9 mouse cellular contexts compared by ENCODE assay signal in the genomic region with DNA sequence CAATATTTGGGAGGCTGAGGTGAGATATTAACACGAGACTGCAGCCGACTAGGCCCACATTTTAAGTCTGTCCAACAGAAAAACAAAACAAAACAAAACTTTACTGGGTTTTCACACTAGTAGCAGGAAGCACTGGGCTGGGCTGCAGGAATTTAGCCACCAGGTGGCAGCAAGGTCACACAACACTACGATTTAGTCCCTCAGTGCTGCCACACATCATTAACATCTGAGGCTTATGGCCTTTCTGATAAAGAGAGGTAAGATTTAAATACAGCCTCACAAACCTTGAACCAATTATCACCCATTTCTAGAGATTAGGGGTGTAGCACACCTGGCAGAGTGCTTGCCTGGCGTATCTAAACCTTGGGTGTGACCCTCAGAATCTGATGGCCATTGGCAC. TPM values are rescaled to one million over a fixed set of nuclear protein-coding genes. Genes with fewer than 3 reads are reported as not detected.
DNase-seq lines count a peak whose midpoint lies in the region; ATAC-seq and TF ChIP-seq lines count a peak whose summit lies in the region.
"Had no signal": no experiment of that assay in that cellular context is flagged by ENCODE, and none has a peak within 500 bp of the region (broad histone marks: within the 10 kb centered on the region; RNA-seq: fewer than 3 reads in every experiment).

No protein-coding gene starts in this region.

- H3K27ac ChIP-seq in kidney, embryonic 15.5 days = no peak overlapping the region
- no peak overlapping the region for H3K27ac ChIP-seq in forebrain, embryonic 14.5 days (ENCODE audit: low read depth, low read length)
- no peak overlapping the region for H3K27ac ChIP-seq in hindbrain, postnatal 0 days
- H3K27ac ChIP-seq in midbrain, embryonic 11.5 days (ENCODE audit: low read depth, low read length) = no peak overlapping the region

- intact Hi-C loops in left cerebral cortex, postnatal 4 days (cut with DNase I) = loop anchor here (10.0 kb wide), 1 partner anchor 80 kb away; a partner anchor contains a TSS

- peak; percentile 93 for TF ChIP-seq CTCF in hindbrain, postnatal 0 days (IDR thresholded peaks at IDR 0.05; ENCODE audit: low read depth)

- H3K4me2 ChIP-seq in kidney, embryonic 15.5 days = no peak overlapping the region
- H3K4me2 ChIP-seq in forebrain, embryonic 14.5 days (ENCODE audit: low read length) = no peak overlapping the region
- H3K4me2 ChIP-seq in hindbrain, postnatal 0 days (ENCODE audit: low read depth, low read length) = no peak overlapping the region
- no peak overlapping the region for H3K4me2 ChIP-seq in midbrain, embryonic 11.5 days

- no peaks in the 10 kb centered on the region for H3K27me3 ChIP-seq in kidney, embryonic 15.5 days
- H3K27me3 ChIP-seq in forebrain, embryonic 14.5 days (replicated peaks; ENCODE audit: control insufficient read depth, insufficient read depth, low read length) = no peaks in the 10 kb centered on the region
- H3K27me3 ChIP-seq in hindbrain, postnatal 0 days (ENCODE audit: insufficient read depth, low read length) = 0 out of 2 replicates have a peak, but pooled peaks cover 3% of the 10 kb centered on the region
- H3K27me3 ChIP-seq in midbrain, embryonic 11.5 days (ENCODE audit: control insufficient read depth, insufficient read depth, low read length) = no peaks in the 10 kb centered on the region
- H3K27me3 ChIP-seq: embryonic facial prominence, embryonic 15.5 days had no signal

- H3K4me3 ChIP-seq in kidney, embryonic 15.5 days (replicated peaks) = no peak overlapping the region
- H3K4me3 ChIP-seq in forebrain, embryonic 14.5 days (ENCODE audit: low read depth, low read length) = no peak overlapping the region
- no peak overlapping the region for H3K4me3 ChIP-seq in hindbrain, postnatal 0 days (ENCODE audit: low read length)
- H3K4me3 ChIP-seq in midbrain, embryonic 11.5 days (ENCODE audit: low read depth, low read length) = no peak overlapping the region

- H3K9ac ChIP-seq in kidney, embryonic 15.5 days = no peak overlapping the region
- H3K9ac ChIP-seq in forebrain, embryonic 14.5 days (ENCODE audit: low read length) = no peak overlapping the region
- H3K9ac ChIP-seq in hindbrain, postnatal 0 days (replicated peaks; ENCODE audit: low read length) = no peak overlapping the region
- no peak overlapping the region for H3K9ac ChIP-seq in midbrain, embryonic 11.5 days (ENCODE audit: low read length)
- H3K9ac ChIP-seq: embryonic facial prominence, embryonic 15.5 days had no signal

- 10% methylated on average over 4 of the region's 4 CpGs for WGBS in kidney, embryonic 15.5 days
- WGBS in forebrain, embryonic 14.5 days = 12% methylated on average over 4 of the region's 4 CpGs
- 11% methylated on average over 4 of the region's 4 CpGs for WGBS in hindbrain, postnatal 0 days
- WGBS in midbrain, embryonic 11.5 days = 10% methylated on average over 4 of the region's 4 CpGs

- no peak for ATAC-seq in kidney, embryonic 15.5 days (replicated peaks; ENCODE audit: low FRiP score)
- ATAC-seq in forebrain, embryonic 14.5 days = no peak
- peak; percentile 53; the same call in 1 of the 2 replicates for ATAC-seq in hindbrain, postnatal 0 days
- no peak for ATAC-seq in midbrain, embryonic 11.5 days (ENCODE audit: low FRiP score)

- H3K9me3 ChIP-seq in kidney, embryonic 15.5 days (replicated peaks) = no peaks in the 10 kb centered on the region
- no peaks in the 10 kb centered on the region for H3K9me3 ChIP-seq in forebrain, embryonic 14.5 days (replicated peaks; ENCODE audit: control insufficient read depth, low read length)
- no peaks in the 10 kb centered on the region for H3K9me3 ChIP-seq in hindbrain, postnatal 0 days (ENCODE audit: low read length)
- H3K9me3 ChIP-seq in midbrain, embryonic 11.5 days (ENCODE audit: control insufficient read depth, low read length) = no peaks in the 10 kb centered on the region
- H3K9me3 ChIP-seq: embryonic facial prominence, embryonic 15.5 days had no signal

- peak; percentile 64 for DNase-seq in kidney, adult 11 months
- peak; percentile 83 for DNase-seq in c-Kit-negative CD71-positive TER-119-positive erythroid progenitor cells, embryonic 14.5 days (ENCODE audit: low read depth, low spot score)
- DNase-seq in forebrain, embryonic 14.5 days (ENCODE audit: low spot score) = peak; percentile 85
- DNase-seq in hindbrain, postnatal 0 days (ENCODE audit: low spot score) = peak; percentile 90
- peak; percentile 81 for DNase-seq in left cerebral cortex, postnatal 4 days
- peak; percentile 98 for DNase-seq in midbrain, embryonic 11.5 days (ENCODE audit: low spot score, missing footprints)
- DNase-seq in spleen, postnatal 36 days (ENCODE audit: low spot score in 2 of 2) = peak; percentile 67 to 77

- H3K4me1 ChIP-seq in kidney, embryonic 15.5 days = peaks cover 34% of the 10 kb centered on the region
- peaks cover 4% of the 10 kb centered on the region; the same call in 1 of the 2 replicates for H3K4me1 ChIP-seq in forebrain, embryonic 14.5 days (ENCODE audit: control insufficient read depth, insufficient read depth, low read length)
- H3K4me1 ChIP-seq in hindbrain, postnatal 0 days (ENCODE audit: insufficient read depth, low read length) = peaks cover 3% of the 10 kb centered on the region; the same call in 1 of the 2 replicates
- H3K4me1 ChIP-seq in midbrain, embryonic 11.5 days (ENCODE audit: control insufficient read depth, insufficient read depth, low read length) = peaks cover 15% of the 10 kb centered on the region

- peaks cover 10% of the 10 kb centered on the region for H3K36me3 ChIP-seq in kidney, embryonic 15.5 days
- 0 out of 2 replicates have a peak, but pooled peaks cover 3% of the 10 kb centered on the region for H3K36me3 ChIP-seq in forebrain, embryonic 14.5 days (ENCODE audit: control insufficient read depth, insufficient read depth, low read length)
- H3K36me3 ChIP-seq in hindbrain, postnatal 0 days (ENCODE audit: insufficient read depth, low read length) = no peaks in the 10 kb centered on the region
- no peaks in the 10 kb centered on the region for H3K36me3 ChIP-seq in midbrain, embryonic 11.5 days (ENCODE audit: control insufficient read depth, insufficient read depth, low read length)
- H3K36me3 ChIP-seq: embryonic facial prominence, embryonic 15.5 days had no signal

RNA-seq across cellular contexts. Expression of a gene that starts 1.3 kb away (rescaled TPM):
- polyA plus RNA-seq in kidney, embryonic 15.5 days (2015; fragmentation: Nextera tagmentation; extraction: Ambion mirVana) = 75.3 and 83.2 TPM in 2 replicates
- polyA plus RNA-seq in forebrain, embryonic 14.5 days (2014; fragmentation: Nextera tagmentation; extraction: Ambion mirVana) = 35.5 and 41.1 TPM in 2 replicates
- 23.4 and 28.9 TPM in 2 replicates for total RNA-seq in hindbrain, postnatal 0 days (2014; rRNA removed)
- polyA plus RNA-seq in hindbrain, postnatal 0 days (2015; fragmentation: Nextera tagmentation; extraction: Ambion mirVana) = 19.5 and 21.5 TPM in 2 replicates
- 10 to 100 TPM; 14.3 to 16.4 TPM for total RNA-seq in left cerebral cortex, postnatal 4 days (2021)
- 74.4 and 82.7 TPM in 2 replicates for polyA plus RNA-seq in midbrain, embryonic 11.5 days (2014; fragmentation: Nextera tagmentation; extraction: Ambion mirVana)

RNA-seq across cellular contexts. Expression of a gene that starts 20.7 kb away (rescaled TPM):
- polyA plus RNA-seq in kidney, embryonic 15.5 days (2015; fragmentation: Nextera tagmentation; extraction: Ambion mirVana) = not detected in 2 replicates
- polyA plus RNA-seq in forebrain, embryonic 14.5 days (2014; fragmentation: Nextera tagmentation; extraction: Ambion mirVana) = not detected in 2 replicates
- not detected in 2 replicates for total RNA-seq in hindbrain, postnatal 0 days (2014; rRNA removed)
- not detected in 2 replicates for polyA plus RNA-seq in hindbrain, postnatal 0 days (2015; fragmentation: Nextera tagmentation; extraction: Ambion mirVana)
- total RNA-seq in left cerebral cortex, postnatal 4 days (2021) = not detected
- not detected in 2 replicates for polyA plus RNA-seq in midbrain, embryonic 11.5 days (2014; fragmentation: Nextera tagmentation; extraction: Ambion mirVana)
- polyA plus RNA-seq: embryonic facial prominence, embryonic 15.5 days had no signal

RNA-seq across cellular contexts. Expression of a gene that starts 40.7 kb away (rescaled TPM):
- polyA plus RNA-seq in kidney, embryonic 15.5 days (2015; fragmentation: Nextera tagmentation; extraction: Ambion mirVana) = 13.4 and 15.5 TPM in 2 replicates
- polyA plus RNA-seq in forebrain, embryonic 14.5 days (2014; fragmentation: Nextera tagmentation; extraction: Ambion mirVana) = 7.9 and 9.6 TPM in 2 replicates
- 22.0 and 28.0 TPM in 2 replicates for total RNA-seq in hindbrain, postnatal 0 days (2014; rRNA removed)
- 17.4 and 18.0 TPM in 2 replicates for polyA plus RNA-seq in hindbrain, postnatal 0 days (2015; fragmentation: Nextera tagmentation; extraction: Ambion mirVana)
- total RNA-seq in left cerebral cortex, postnatal 4 days (2021) = 10 to 100 TPM; 11.2 to 14.2 TPM
- 2.2 and 2.5 TPM in 2 replicates for polyA plus RNA-seq in midbrain, embryonic 11.5 days (2014; fragmentation: Nextera tagmentation; extraction: Ambion mirVana)

RNA-seq across cellular contexts. Expression of a gene that starts 50.4 kb away (rescaled TPM):
- 8.4 and 11.1 TPM in 2 replicates for polyA plus RNA-seq in kidney, embryonic 15.5 days (2015; fragmentation: Nextera tagmentation; extraction: Ambion mirVana)
- 2.4 TPM in 2 replicates for polyA plus RNA-seq in forebrain, embryonic 14.5 days (2014; fragmentation: Nextera tagmentation; extraction: Ambion mirVana)
- total RNA-seq in hindbrain, postnatal 0 days (2014; rRNA removed) = 13.6 and 15.7 TPM in 2 replicates
- polyA plus RNA-seq in hindbrain, postnatal 0 days (2015; fragmentation: Nextera tagmentation; extraction: Ambion mirVana) = 4.6 and 4.8 TPM in 2 replicates
- total RNA-seq in left cerebral cortex, postnatal 4 days (2021) = 10 to 100 TPM; 12.1 to 14.2 TPM
- 3.9 and 4.0 TPM in 2 replicates for polyA plus RNA-seq in midbrain, embryonic 11.5 days (2014; fragmentation: Nextera tagmentation; extraction: Ambion mirVana)

RNA-seq across cellular contexts. Expression of a gene that starts 52.5 kb away (rescaled TPM):
- polyA plus RNA-seq in kidney, embryonic 15.5 days (2015; fragmentation: Nextera tagmentation; extraction: Ambion mirVana) = 166 and 178 TPM in 2 replicates
- 127 and 136 TPM in 2 replicates for polyA plus RNA-seq in forebrain, embryonic 14.5 days (2014; fragmentation: Nextera tagmentation; extraction: Ambion mirVana)
- 61.7 and 77.4 TPM in 2 replicates for total RNA-seq in hindbrain, postnatal 0 days (2014; rRNA removed)
- polyA plus RNA-seq in hindbrain, postnatal 0 days (2015; fragmentation: Nextera tagmentation; extraction: Ambion mirVana) = 69.5 and 70.2 TPM in 2 replicates
- total RNA-seq in left cerebral cortex, postnatal 4 days (2021) = 10 to 100 TPM; 76.1 to 84.1 TPM
- polyA plus RNA-seq in midbrain, embryonic 11.5 days (2014; fragmentation: Nextera tagmentation; extraction: Ambion mirVana) = 200 and 203 TPM in 2 replicates
